Mouse (Mus musculus): ENCODE results near the gene Vcp. TPM values are rescaled to one million over a fixed set of nuclear protein-coding genes. Genes with fewer than 3 reads are reported as not detected.

The Vcp gene
- polyA plus RNA-seq, 1 experiment, result 85.5 TPM

- H3K4me1 ChIP-seq (ENCODE audit: control insufficient read depth, insufficient read depth, low read length), result peaks cover 11% of the 10 kb centered on the region
- H3K36me3 ChIP-seq (ENCODE audit: control insufficient read depth, insufficient read depth, low read length), result no peaks in the 10 kb centered on the region; the same call in 1 of the 2 replicates
- TF ChIP-seq POLR2A (IDR thresholded peaks at IDR 0.05; ENCODE audit: control insufficient read depth, low read depth, low read length) (no peak), CTCF (IDR thresholded peaks at IDR 0.05; ENCODE audit: control insufficient read depth, insufficient read depth, insufficient replicate concordance, low read depth, low read length) (no peak)
- H3K4me3 ChIP-seq (ENCODE audit: control insufficient read depth, low read depth, low read length), result peak within 1 kb of the TSS; percentile 94
- H3K27me3 ChIP-seq (ENCODE audit: control insufficient read depth, insufficient read depth, low read length), result no peaks in the 10 kb centered on the region
- H3K27ac ChIP-seq (ENCODE audit: control insufficient read depth, insufficient read depth, low read depth, low read length), result peak within 1 kb of the TSS; percentile 86
These were observed 31.0 kb downstream of the Vcp start, which contains the start of gene 1700022I11Rik for GRCm38 (mm10) chr4:42969304-42969703. TSS of gene 1700022I11Rik (plus strand) at chr4:42969604.

- H3K4me3 ChIP-seq (ENCODE audit: control insufficient read depth, low read depth, low read length), result no peak overlapping the region
- no peaks in the 10 kb centered on the region; the same call in 1 of the 2 replicates for H3K36me3 ChIP-seq (ENCODE audit: control insufficient read depth, insufficient read depth, low read length)
- TF ChIP-seq POLR2A (IDR thresholded peaks at IDR 0.05; ENCODE audit: control insufficient read depth, low read depth, low read length), result no peak
- TF ChIP-seq CTCF (IDR thresholded peaks at IDR 0.05; ENCODE audit: control insufficient read depth, insufficient read depth, insufficient replicate concordance, low read depth, low read length), result peak; percentile 3; the same call in 1 of the 2 replicates
These were observed 35.1 kb downstream of the Vcp start for GRCm38 (mm10) chr4:42965039-42965719.

GRCm38 (mm10) chr4:42963480-42963879 lies 36.8 kb downstream of the Vcp start:
- TF ChIP-seq CTCF (IDR thresholded peaks at IDR 0.05; ENCODE audit: control insufficient read depth, insufficient read depth, insufficient replicate concordance, low read depth, low read length), result no peak
- no peak for TF ChIP-seq POLR2A (IDR thresholded peaks at IDR 0.05; ENCODE audit: control insufficient read depth, low read depth, low read length)
- no peak overlapping the region for H3K27ac ChIP-seq (ENCODE audit: control insufficient read depth, insufficient read depth, low read depth, low read length)
- no peak overlapping the region for H3K4me3 ChIP-seq (ENCODE audit: control insufficient read depth, low read depth, low read length)
- peaks cover 8% of the 10 kb centered on the region for H3K4me1 ChIP-seq (ENCODE audit: control insufficient read depth, insufficient read depth, low read length)
- no peaks in the 10 kb centered on the region for H3K27me3 ChIP-seq (ENCODE audit: control insufficient read depth, insufficient read depth, low read length)
- no peaks in the 10 kb centered on the region for H3K36me3 ChIP-seq (ENCODE audit: control insufficient read depth, insufficient read depth, low read length)

More at GRCm38 (mm10) chr4:42965039-42965719, 35.1 kb downstream of the Vcp start:
- Histone ChIP-seq H3K27me3 (ENCODE audit: control insufficient read depth, insufficient read depth, low read length) (no peaks in the 10 kb centered on the region), H3K4me1 (ENCODE audit: control insufficient read depth, insufficient read depth, low read length) (peaks cover 11% of the 10 kb centered on the region), H3K27ac (ENCODE audit: control insufficient read depth, insufficient read depth, low read depth, low read length) (no peak overlapping the region)

- Histone ChIP-seq H3K27me3 (ENCODE audit: control insufficient read depth, insufficient read depth, low read length) (no peaks in the 10 kb centered on the region), H3K36me3 (ENCODE audit: control insufficient read depth, insufficient read depth, low read length) (no peaks in the 10 kb centered on the region; the same call in 1 of the 2 replicates), H3K4me3 (ENCODE audit: control insufficient read depth, low read depth, low read length) (no peak overlapping the region), H3K27ac (ENCODE audit: control insufficient read depth, insufficient read depth, low read depth, low read length) (no peak overlapping the region), H3K4me1 (ENCODE audit: control insufficient read depth, insufficient read depth, low read length) (peaks cover 8% of the 10 kb centered on the region)
- TF ChIP-seq POLR2A (IDR thresholded peaks at IDR 0.05; ENCODE audit: control insufficient read depth, low read depth, low read length) (no peak), CTCF (IDR thresholded peaks at IDR 0.05; ENCODE audit: control insufficient read depth, insufficient read depth, insufficient replicate concordance, low read depth, low read length) (peak; percentile 58; the same call in 1 of the 2 replicates)
These were observed 38.7 kb downstream of the Vcp start for GRCm38 (mm10) chr4:42961592-42961991.

- no peaks in the 10 kb centered on the region; the same call in 1 of the 2 replicates for H3K36me3 ChIP-seq (ENCODE audit: control insufficient read depth, insufficient read depth, low read length)
- peaks cover under 1% of the 10 kb centered on the region for H3K4me1 ChIP-seq (ENCODE audit: control insufficient read depth, insufficient read depth, low read length)
- TF ChIP-seq CTCF (IDR thresholded peaks at IDR 0.05; ENCODE audit: control insufficient read depth, insufficient read depth, insufficient replicate concordance, low read depth, low read length), result no peak
- no peak for TF ChIP-seq POLR2A (IDR thresholded peaks at IDR 0.05; ENCODE audit: control insufficient read depth, low read depth, low read length)
- H3K27me3 ChIP-seq (ENCODE audit: control insufficient read depth, insufficient read depth, low read length), result no peaks in the 10 kb centered on the region
- no peak overlapping the region for H3K27ac ChIP-seq (ENCODE audit: control insufficient read depth, insufficient read depth, low read depth, low read length)
- no peak overlapping the region for H3K4me3 ChIP-seq (ENCODE audit: control insufficient read depth, low read depth, low read length)
These were observed 40.9 kb downstream of the Vcp start for GRCm38 (mm10) chr4:42959382-42959781.

- H3K27me3 ChIP-seq (ENCODE audit: control insufficient read depth, insufficient read depth, low read length), result no peaks in the 10 kb centered on the region
- H3K4me1 ChIP-seq (ENCODE audit: control insufficient read depth, insufficient read depth, low read length), result no peaks in the 10 kb centered on the region; the same call in 1 of the 2 replicates
- no peak overlapping the region for H3K4me3 ChIP-seq (ENCODE audit: control insufficient read depth, low read depth, low read length)
- H3K36me3 ChIP-seq (ENCODE audit: control insufficient read depth, insufficient read depth, low read length), result no peaks in the 10 kb centered on the region; the same call in 1 of the 2 replicates
- H3K27ac ChIP-seq (ENCODE audit: control insufficient read depth, insufficient read depth, low read depth, low read length), result no peak overlapping the region
- no peak for TF ChIP-seq CTCF (IDR thresholded peaks at IDR 0.05; ENCODE audit: control insufficient read depth, insufficient read depth, insufficient replicate concordance, low read depth, low read length)
- no peak for TF ChIP-seq POLR2A (IDR thresholded peaks at IDR 0.05; ENCODE audit: control insufficient read depth, low read depth, low read length)
These were observed 41.4 kb downstream of the Vcp start for GRCm38 (mm10) chr4:42958942-42959341.

GRCm38 (mm10) chr4:42957979-42958378 lies 42.3 kb downstream of the Vcp start:
- peaks cover 7% of the 10 kb centered on the region for H3K4me1 ChIP-seq (ENCODE audit: control insufficient read depth, insufficient read depth, low read length)
- H3K4me3 ChIP-seq (ENCODE audit: control insufficient read depth, low read depth, low read length), result no peak overlapping the region
- H3K27me3 ChIP-seq (ENCODE audit: control insufficient read depth, insufficient read depth, low read length), result no peaks in the 10 kb centered on the region
- H3K27ac ChIP-seq (ENCODE audit: control insufficient read depth, insufficient read depth, low read depth, low read length), result no peak overlapping the region
- H3K36me3 ChIP-seq (ENCODE audit: control insufficient read depth, insufficient read depth, low read length), result no peaks in the 10 kb centered on the region; the same call in 1 of the 2 replicates
- TF ChIP-seq POLR2A (IDR thresholded peaks at IDR 0.05; ENCODE audit: control insufficient read depth, low read depth, low read length), result no peak
- TF ChIP-seq CTCF (IDR thresholded peaks at IDR 0.05; ENCODE audit: control insufficient read depth, insufficient read depth, insufficient replicate concordance, low read depth, low read length), result no peak
